Mouse (Mus musculus) intestine, embryonic 14.5 days (tissue): ENCODE measurements around the gene Atp1a1. TPM values are rescaled to one million over a fixed set of nuclear protein-coding genes. Genes with fewer than 3 reads are reported as not detected.

Experiments
- ATAC-seq: fragments of 200-750 bp; cut with Nextera tagmentation; replicated peaks from 2 replicates; pipeline ENCODE4 v1.8.0; 2017; ENCODE audit warnings: low read depth, moderate number of reproducible peaks, moderate TSS enrichment, moderate library complexity; ENCODE audit not compliant: low FRiP score, low TSS enrichment
- DNase-seq: peaks from one replicate; pipeline ENCODE4 v3.0.0-alpha.2; 2018; ENCODE audit warnings: low spot score
- H3K27ac ChIP-seq: fragments of 300-500 bp; sonication (generic); 2 replicates; pipeline ENCODE4 v1.5.1; 2014; ENCODE audit warnings: low read depth, mild to moderate bottlenecking, control low read depth
- H3K27me3 ChIP-seq: fragments of 300-500 bp; sonication (generic); replicated peaks from 2 replicates; pipeline ENCODE4 v1.6.1; 2014; ENCODE audit warnings: low read length, control low read depth; ENCODE audit not compliant: control insufficient read depth, insufficient read depth
- H3K36me3 ChIP-seq: fragments of 300-500 bp; sonication (generic); 2 replicates; pipeline ENCODE4 v1.6.1; 2014; ENCODE audit warnings: low read length, control low read depth; ENCODE audit not compliant: control insufficient read depth, insufficient read depth
- H3K4me1 ChIP-seq: fragments of 300-500 bp; sonication (generic); replicated peaks from 2 replicates; pipeline ENCODE4 v1.6.1; 2014; ENCODE audit warnings: low read length, control low read depth, mixed read lengths; ENCODE audit not compliant: control insufficient read depth, insufficient read depth
- H3K4me2 ChIP-seq: fragments of 300-500 bp; sonication (generic); 2 replicates; pipeline ENCODE4 v1.6.1; 2014; ENCODE audit warnings: low read length
- H3K4me3 ChIP-seq: fragments of 300-500 bp; sonication (generic); 2 replicates; pipeline ENCODE4 v1.5.1; 2014; ENCODE audit warnings: low read depth, low read length, control low read depth, mixed read lengths
- H3K9ac ChIP-seq: fragments of 300-500 bp; sonication (generic); 2 replicates; pipeline ENCODE4 v1.6.1; 2014; ENCODE audit warnings: mild to moderate bottlenecking, low read length
- H3K9me3 ChIP-seq: fragments of 300-500 bp; sonication (generic); 2 replicates; pipeline ENCODE4 v1.6.1; 2016; ENCODE audit warnings: low read length, control low read depth; ENCODE audit not compliant: control insufficient read depth
- WGBS: fragments of 180-500 bp; shearing (Covaris S2); extraction: QIAGEN DNeasy Blood & Tissue Kit; methylation state at CpG from one replicate; pipeline ENCODE4 v1.1.7; 2014; 5-methylcytosine and 5-hydroxymethylcytosine counted together
- polyA plus RNA-seq: library from polyadenylated mRNA; unstranded; fragments of >200 nt; fragmentation: Nextera tagmentation; extraction: Ambion mirVana; gene quantifications from 2 replicates; pipeline ENCODE4 v1.2.1, GENCODE M21; 2014

Gene Atp1a1
- polyA plus RNA-seq, 1 experiment from 2014 or later: 276 TPM

GRCm38 (mm10) chr3:101644062-101644802 is 39.7 kb upstream of the Atp1a1 start:
- Histone ChIP-seq H3K4me3 (no peak overlapping the region), H3K4me1 (no peaks in the 10 kb centered on the region), H3K27me3 (no peaks in the 10 kb centered on the region), H3K9me3 (no peaks in the 10 kb centered on the region), H3K4me2 (no peak overlapping the region), H3K27ac (no peak overlapping the region), H3K9ac (no peak overlapping the region), H3K36me3 (no peaks in the 10 kb centered on the region)
- ATAC-seq (no peak), DNase-seq (no peak)
- WGBS: 45% methylated on average over 4 of the region's 4 CpGs

DNA sequence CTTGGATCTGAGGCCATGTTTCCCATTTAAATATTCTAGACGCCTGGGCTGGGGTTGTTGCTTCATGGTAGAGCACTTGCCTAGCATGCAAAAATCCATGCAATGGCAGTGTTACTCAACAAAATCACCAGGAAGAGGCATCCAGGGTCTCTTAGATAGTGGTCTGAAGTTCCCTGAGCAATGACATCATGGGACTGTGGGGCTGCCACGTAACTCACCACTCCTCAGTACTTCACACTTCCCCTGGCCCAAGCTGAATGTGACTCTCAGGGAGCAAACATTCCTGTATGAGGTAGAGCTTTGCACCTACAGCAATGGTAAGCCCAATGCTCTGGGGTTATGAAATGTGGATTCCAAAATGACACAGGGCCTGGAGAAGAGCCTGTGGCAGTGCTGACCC is 38.8 kb upstream of the Atp1a1 start:
- no peak for ATAC-seq
- Histone ChIP-seq H3K4me2 (no peak overlapping the region), H3K4me1 (no peaks in the 10 kb centered on the region), H3K4me3 (no peak overlapping the region), H3K27ac (no peak overlapping the region), H3K27me3 (no peaks in the 10 kb centered on the region), H3K36me3 (no peaks in the 10 kb centered on the region), H3K9ac (no peak overlapping the region), H3K9me3 (no peaks in the 10 kb centered on the region)
- 84% methylated on average over 2 of the region's 2 CpGs for WGBS
- DNase-seq: no peak

DNA sequence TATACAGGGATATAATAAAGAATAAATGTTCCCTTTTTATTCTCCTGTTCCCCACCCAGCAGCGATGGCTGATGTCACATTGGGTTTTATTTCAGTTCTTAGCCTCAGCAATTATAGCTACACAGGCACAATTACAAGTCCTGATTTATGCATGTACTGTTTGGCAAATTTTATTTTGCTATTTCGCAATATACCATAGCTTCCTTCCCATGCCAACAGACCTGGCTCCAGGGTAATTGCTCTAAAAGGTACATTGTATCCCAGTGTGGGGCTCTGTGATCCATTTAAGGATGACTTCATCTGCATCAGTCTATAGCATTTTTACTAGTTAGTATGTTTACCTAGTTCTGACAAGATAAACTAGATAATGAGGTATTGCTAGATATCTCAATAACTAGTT is 33.7 kb upstream of the Atp1a1 start:
- ATAC-seq (no peak), DNase-seq (no peak)
- H3K4me3 ChIP-seq: no peak overlapping the region
- no peaks in the 10 kb centered on the region for H3K27me3 ChIP-seq
- H3K4me2 ChIP-seq: no peak overlapping the region
- H3K9ac ChIP-seq: no peak overlapping the region
- no peak overlapping the region for H3K27ac ChIP-seq
- 86% methylated on average over 2 of the region's 2 CpGs for WGBS
- no peaks in the 10 kb centered on the region for H3K4me1 ChIP-seq
- H3K36me3 ChIP-seq: no peaks in the 10 kb centered on the region
- H3K9me3 ChIP-seq: no peaks in the 10 kb centered on the region

- ATAC-seq (no peak), DNase-seq (peak; percentile 12)
- no peaks in the 10 kb centered on the region for H3K9me3 ChIP-seq
- no peak overlapping the region for H3K9ac ChIP-seq
- H3K36me3 ChIP-seq: no peaks in the 10 kb centered on the region
- H3K4me1 ChIP-seq: no peaks in the 10 kb centered on the region
- no peaks in the 10 kb centered on the region for H3K27me3 ChIP-seq
- H3K27ac ChIP-seq: no peak overlapping the region
- no peak overlapping the region for H3K4me2 ChIP-seq
- no peak overlapping the region for H3K4me3 ChIP-seq
- WGBS: 93% methylated on average over 7 of the region's 7 CpGs
Observed at GRCm38 (mm10) chr3:101636510-101636909, 32.0 kb upstream of the Atp1a1 start.

DNA sequence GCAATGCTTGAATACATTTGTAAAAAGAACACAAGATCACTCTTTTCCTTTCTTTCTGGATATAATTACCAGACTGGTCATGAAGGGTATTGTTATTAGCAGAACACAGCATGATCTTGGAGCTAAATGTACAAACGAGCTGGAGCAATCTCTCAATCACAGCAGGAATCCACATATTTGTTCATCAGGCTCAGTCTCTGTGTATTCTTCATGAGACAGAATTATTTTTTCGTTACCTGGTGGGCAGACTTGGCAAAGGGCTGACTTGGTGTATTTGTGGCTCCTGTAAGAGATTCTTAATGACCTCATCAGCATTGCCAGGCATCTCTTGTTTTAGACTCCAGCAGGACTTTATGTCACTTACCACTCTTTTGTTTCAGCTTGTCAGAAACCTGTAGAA is 31.6 kb upstream of the Atp1a1 start:
- no peaks in the 10 kb centered on the region for H3K36me3 ChIP-seq
- H3K27ac ChIP-seq: no peak overlapping the region
- WGBS: 80% methylated on average over 2 of the region's 2 CpGs
- ATAC-seq: no peak
- no peaks in the 10 kb centered on the region for H3K9me3 ChIP-seq
- peak; percentile 33 for DNase-seq
- no peak overlapping the region for H3K4me2 ChIP-seq
- no peaks in the 10 kb centered on the region for H3K27me3 ChIP-seq
- H3K9ac ChIP-seq: no peak overlapping the region
- H3K4me3 ChIP-seq: no peak overlapping the region
- H3K4me1 ChIP-seq: no peaks in the 10 kb centered on the region

GRCm38 (mm10) chr3:101634141-101634900 is 29.8 kb upstream of the Atp1a1 start:
- H3K9ac ChIP-seq: no peak overlapping the region
- WGBS: 80% methylated on average over 9 of the region's 9 CpGs
- no peak overlapping the region for H3K4me2 ChIP-seq
- no peak overlapping the region for H3K4me3 ChIP-seq
- H3K9me3 ChIP-seq: no peaks in the 10 kb centered on the region
- no peaks in the 10 kb centered on the region for H3K4me1 ChIP-seq
- no peaks in the 10 kb centered on the region for H3K27me3 ChIP-seq
- peak; percentile 16 for DNase-seq
- no peaks in the 10 kb centered on the region for H3K36me3 ChIP-seq
- no peak overlapping the region for H3K27ac ChIP-seq
- ATAC-seq: no peak

GRCm38 (mm10) chr3:101628255-101628654 is 23.8 kb upstream of the Atp1a1 start:
- no peak for ATAC-seq
- no peak for DNase-seq
- H3K4me1 ChIP-seq: no peaks in the 10 kb centered on the region

DNA sequence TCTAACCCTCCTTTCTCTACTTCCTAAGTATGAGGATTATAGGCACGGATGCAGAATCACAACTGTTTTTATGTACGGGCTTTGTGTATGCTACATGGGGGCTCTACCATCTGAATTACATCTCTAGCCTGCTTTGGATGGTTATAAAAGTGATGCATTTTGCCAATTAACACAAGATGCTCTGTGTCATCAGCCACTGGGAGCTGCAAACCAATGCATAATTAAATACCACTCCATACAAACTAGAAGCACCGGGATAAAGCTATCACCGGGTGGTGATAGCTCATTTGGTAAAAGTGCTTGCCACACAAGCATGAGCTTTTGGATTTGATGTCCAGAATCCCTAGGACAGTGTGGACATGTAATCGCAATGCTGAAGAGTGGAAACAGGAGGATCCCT is 19.8 kb upstream of the Atp1a1 start:
- ATAC-seq: no peak
- WGBS: 92% methylated on average over 5 of the region's 5 CpGs
- H3K4me1 ChIP-seq: no peaks in the 10 kb centered on the region

More at GRCm38 (mm10) chr3:101628255-101628654, 23.8 kb upstream of the Atp1a1 start:
- H3K27ac ChIP-seq: no peak overlapping the region
- no peak overlapping the region for H3K9ac ChIP-seq
- WGBS: 95% methylated on average over 2 of the region's 2 CpGs
- H3K4me3 ChIP-seq: no peak overlapping the region
- no peaks in the 10 kb centered on the region for H3K36me3 ChIP-seq
- no peaks in the 10 kb centered on the region for H3K27me3 ChIP-seq
- no peak overlapping the region for H3K4me2 ChIP-seq
- no peaks in the 10 kb centered on the region for H3K9me3 ChIP-seq

More for the DNA sequence above, 19.8 kb upstream of the Atp1a1 start:
- peaks cover 6% of the 10 kb centered on the region; the same call in 1 of the 2 replicates for H3K9me3 ChIP-seq
- H3K4me2 ChIP-seq: no peak overlapping the region
- H3K27ac ChIP-seq: no peak overlapping the region
- H3K9ac ChIP-seq: no peak overlapping the region
- no peaks in the 10 kb centered on the region for H3K36me3 ChIP-seq
- no peaks in the 10 kb centered on the region for H3K27me3 ChIP-seq
- no peak overlapping the region for H3K4me3 ChIP-seq
- DNase-seq: no peak
